Mouse (Mus musculus): Measurements from ENCODE around the gene Ccdc3. TPM values are rescaled to one million over a fixed set of nuclear protein-coding genes. Genes with fewer than 3 reads are reported as not detected.
"Not testable (repeated sequence)": the region's sequence is repeated elsewhere in the genome, so short reads cannot be mapped to it uniquely, and the experiment has no call there.

Gene Ccdc3
- polyA plus RNA-seq, 1 experiment from 2014 or later = 6.6 TPM

GRCm38 (mm10) chr2:5219206-5219605 lies 81.6 kb downstream of the Ccdc3 start:
- 89% methylated on average over 1 of the region's 1 CpGs for WGBS
- Histone ChIP-seq H3K9me3 (replicated peaks; ENCODE audit: control insufficient read depth, low read length, poor library complexity, severe bottlenecking) (no peaks in the 10 kb centered on the region), H3K36me3 (ENCODE audit: control insufficient read depth, insufficient read depth, low read length) (no peaks in the 10 kb centered on the region), H3K9ac (ENCODE audit: low read depth, low read length) (no peak overlapping the region), H3K4me1 (ENCODE audit: control insufficient read depth, insufficient read depth, low read length) (no peaks in the 10 kb centered on the region), H3K4me3 (ENCODE audit: low read depth, low read length) (no peak overlapping the region), H3K27ac (ENCODE audit: low read length) (no peak overlapping the region), H3K4me2 (ENCODE audit: low read length) (no peak overlapping the region), H3K27me3 (ENCODE audit: control insufficient read depth, insufficient read depth, low read depth, low read length) (no peaks in the 10 kb centered on the region)
- ATAC-seq = no peak

- no peak for ATAC-seq
- WGBS = 90% methylated on average over 1 of the region's 1 CpGs
Observed at GRCm38 (mm10) chr2:5219847-5220375, 82.3 kb downstream of the Ccdc3 start.

GRCm38 (mm10) chr2:5222571-5222970 lies 85.0 kb downstream of the Ccdc3 start:
- H3K36me3 ChIP-seq (ENCODE audit: control insufficient read depth, insufficient read depth, low read length) = no peaks in the 10 kb centered on the region
- no peak overlapping the region for H3K4me3 ChIP-seq (ENCODE audit: low read depth, low read length)
- H3K9ac ChIP-seq (ENCODE audit: low read depth, low read length) = no peak overlapping the region
- no peak overlapping the region for H3K4me2 ChIP-seq (ENCODE audit: low read length)
- H3K9me3 ChIP-seq (replicated peaks; ENCODE audit: control insufficient read depth, low read length, poor library complexity, severe bottlenecking) = no peaks in the 10 kb centered on the region
- no peaks in the 10 kb centered on the region for H3K4me1 ChIP-seq (ENCODE audit: control insufficient read depth, insufficient read depth, low read length)
- no peak for ATAC-seq
- 69% methylated on average over 2 of the region's 2 CpGs for WGBS
- no peak overlapping the region for H3K27ac ChIP-seq (ENCODE audit: low read length)
- no peaks in the 10 kb centered on the region for H3K27me3 ChIP-seq (ENCODE audit: control insufficient read depth, insufficient read depth, low read depth, low read length)

More at GRCm38 (mm10) chr2:5219847-5220375, 82.3 kb downstream of the Ccdc3 start:
- Histone ChIP-seq H3K36me3 (ENCODE audit: control insufficient read depth, insufficient read depth, low read length) (no peaks in the 10 kb centered on the region), H3K9ac (ENCODE audit: low read depth, low read length) (no peak overlapping the region), H3K9me3 (replicated peaks; ENCODE audit: control insufficient read depth, low read length, poor library complexity, severe bottlenecking) (no peaks in the 10 kb centered on the region), H3K27me3 (ENCODE audit: control insufficient read depth, insufficient read depth, low read depth, low read length) (no peaks in the 10 kb centered on the region), H3K27ac (ENCODE audit: low read length) (no peak overlapping the region), H3K4me1 (ENCODE audit: control insufficient read depth, insufficient read depth, low read length) (no peaks in the 10 kb centered on the region), H3K4me3 (ENCODE audit: low read depth, low read length) (no peak overlapping the region), H3K4me2 (ENCODE audit: low read length) (no peak overlapping the region)

GRCm38 (mm10) chr2:5236846-5237482 lies 99.4 kb downstream of the Ccdc3 start:
- Histone ChIP-seq H3K4me2 (ENCODE audit: low read length) (no peak overlapping the region), H3K9ac (ENCODE audit: low read depth, low read length) (no peak overlapping the region), H3K36me3 (ENCODE audit: control insufficient read depth, insufficient read depth, low read length) (no peaks in the 10 kb centered on the region), H3K4me1 (ENCODE audit: control insufficient read depth, insufficient read depth, low read length) (no peaks in the 10 kb centered on the region; the same call in 1 of the 2 replicates), H3K9me3 (replicated peaks; ENCODE audit: control insufficient read depth, low read length, poor library complexity, severe bottlenecking) (no peaks in the 10 kb centered on the region), H3K27ac (ENCODE audit: low read length) (no peak overlapping the region), H3K4me3 (ENCODE audit: low read depth, low read length) (no peak overlapping the region), H3K27me3 (ENCODE audit: control insufficient read depth, insufficient read depth, low read depth, low read length) (no peaks in the 10 kb centered on the region)
- 65% methylated on average over 3 of the region's 3 CpGs for WGBS
- ATAC-seq = no peak

GRCm38 (mm10) chr2:5237870-5238269 lies 100.3 kb downstream of the Ccdc3 start:
- H3K27me3 ChIP-seq (ENCODE audit: control insufficient read depth, insufficient read depth, low read depth, low read length) = no peaks in the 10 kb centered on the region
- H3K4me2 ChIP-seq (ENCODE audit: low read length) = no peak overlapping the region
- no peaks in the 10 kb centered on the region; the same call in 1 of the 2 replicates for H3K4me1 ChIP-seq (ENCODE audit: control insufficient read depth, insufficient read depth, low read length)
- no peaks in the 10 kb centered on the region for H3K9me3 ChIP-seq (replicated peaks; ENCODE audit: control insufficient read depth, low read length, poor library complexity, severe bottlenecking)
- WGBS = 85% methylated on average over 5 of the region's 5 CpGs
- ATAC-seq = no peak
- H3K9ac ChIP-seq (ENCODE audit: low read depth, low read length) = no peak overlapping the region
- H3K4me3 ChIP-seq (ENCODE audit: low read depth, low read length) = no peak overlapping the region
- no peaks in the 10 kb centered on the region for H3K36me3 ChIP-seq (ENCODE audit: control insufficient read depth, insufficient read depth, low read length)
- H3K27ac ChIP-seq (ENCODE audit: low read length) = no peak overlapping the region

GRCm38 (mm10) chr2:5239492-5239891 lies 101.9 kb downstream of the Ccdc3 start:
- no peaks in the 10 kb centered on the region for H3K9me3 ChIP-seq (replicated peaks; ENCODE audit: control insufficient read depth, low read length, poor library complexity, severe bottlenecking)
- no peaks in the 10 kb centered on the region for H3K36me3 ChIP-seq (ENCODE audit: control insufficient read depth, insufficient read depth, low read length)
- H3K4me3 ChIP-seq (ENCODE audit: low read depth, low read length) = no peak overlapping the region
- 80% methylated on average over 4 of the region's 4 CpGs for WGBS
- H3K9ac ChIP-seq (ENCODE audit: low read depth, low read length) = no peak overlapping the region
- H3K4me2 ChIP-seq (ENCODE audit: low read length) = no peak overlapping the region
- no peak for ATAC-seq
- no peaks in the 10 kb centered on the region; the same call in 1 of the 2 replicates for H3K4me1 ChIP-seq (ENCODE audit: control insufficient read depth, insufficient read depth, low read length)
- H3K27ac ChIP-seq (ENCODE audit: low read length) = no peak overlapping the region
- no peaks in the 10 kb centered on the region for H3K27me3 ChIP-seq (ENCODE audit: control insufficient read depth, insufficient read depth, low read depth, low read length)

GRCm38 (mm10) chr2:5241469-5241897 lies 103.9 kb downstream of the Ccdc3 start:
- 36% methylated on average over 6 of the region's 6 CpGs for WGBS
- H3K4me3 ChIP-seq (ENCODE audit: low read depth, low read length) = no peak overlapping the region
- no peak overlapping the region for H3K9ac ChIP-seq (ENCODE audit: low read depth, low read length)
- no peaks in the 10 kb centered on the region; the same call in 1 of the 2 replicates for H3K4me1 ChIP-seq (ENCODE audit: control insufficient read depth, insufficient read depth, low read length)
- no peak overlapping the region for H3K27ac ChIP-seq (ENCODE audit: low read length)
- H3K36me3 ChIP-seq (ENCODE audit: control insufficient read depth, insufficient read depth, low read length) = no peaks in the 10 kb centered on the region
- H3K27me3 ChIP-seq (ENCODE audit: control insufficient read depth, insufficient read depth, low read depth, low read length) = no peaks in the 10 kb centered on the region
- ATAC-seq = 0 out of 2 replicates have a peak, but pooled peaks have one; percentile 54
- no peak overlapping the region for H3K4me2 ChIP-seq (ENCODE audit: low read length)
- H3K9me3 ChIP-seq (replicated peaks; ENCODE audit: control insufficient read depth, low read length, poor library complexity, severe bottlenecking) = no peaks in the 10 kb centered on the region

- not testable (repeated sequence) for H3K9ac ChIP-seq (ENCODE audit: low read depth, low read length); H3K4me2 ChIP-seq (ENCODE audit: low read length); H3K4me1 ChIP-seq (ENCODE audit: control insufficient read depth, insufficient read depth, low read length); H3K4me3 ChIP-seq (ENCODE audit: low read depth, low read length); H3K9me3 ChIP-seq (replicated peaks; ENCODE audit: control insufficient read depth, low read length, poor library complexity, severe bottlenecking); H3K27ac ChIP-seq (ENCODE audit: low read length); ATAC-seq; H3K36me3 ChIP-seq (ENCODE audit: control insufficient read depth, insufficient read depth, low read length); H3K27me3 ChIP-seq (ENCODE audit: control insufficient read depth, insufficient read depth, low read depth, low read length)
- 94% methylated on average over 6 of the region's 6 CpGs for WGBS
Observed at GRCm38 (mm10) chr2:5249199-5249598, 111.6 kb downstream of the Ccdc3 start.

- H3K4me1 ChIP-seq (ENCODE audit: control insufficient read depth, insufficient read depth, low read length) = no peaks in the 10 kb centered on the region
- H3K27me3 ChIP-seq (ENCODE audit: control insufficient read depth, insufficient read depth, low read depth, low read length) = no peaks in the 10 kb centered on the region
- no peak overlapping the region for H3K4me2 ChIP-seq (ENCODE audit: low read length)
- H3K36me3 ChIP-seq (ENCODE audit: control insufficient read depth, insufficient read depth, low read length) = no peaks in the 10 kb centered on the region
- no peak overlapping the region for H3K4me3 ChIP-seq (ENCODE audit: low read depth, low read length)
- no peak for ATAC-seq
- no peak overlapping the region for H3K27ac ChIP-seq (ENCODE audit: low read length)
- H3K9me3 ChIP-seq (replicated peaks; ENCODE audit: control insufficient read depth, low read length, poor library complexity, severe bottlenecking) = no peaks in the 10 kb centered on the region
- WGBS = 85% methylated on average over 12 of the region's 12 CpGs
- H3K9ac ChIP-seq (ENCODE audit: low read depth, low read length) = no peak overlapping the region
Observed at GRCm38 (mm10) chr2:5249969-5250368, 112.4 kb downstream of the Ccdc3 start.
